Mouse (Mus musculus): ENCODE measurements at regions not wholly inside any gene's neighbourhood (a gene's known extent, or its start where the extent isn't known, plus 50 kb on each side); places are given as distances from the start of the nearest gene placed in this dataset.

DNA sequence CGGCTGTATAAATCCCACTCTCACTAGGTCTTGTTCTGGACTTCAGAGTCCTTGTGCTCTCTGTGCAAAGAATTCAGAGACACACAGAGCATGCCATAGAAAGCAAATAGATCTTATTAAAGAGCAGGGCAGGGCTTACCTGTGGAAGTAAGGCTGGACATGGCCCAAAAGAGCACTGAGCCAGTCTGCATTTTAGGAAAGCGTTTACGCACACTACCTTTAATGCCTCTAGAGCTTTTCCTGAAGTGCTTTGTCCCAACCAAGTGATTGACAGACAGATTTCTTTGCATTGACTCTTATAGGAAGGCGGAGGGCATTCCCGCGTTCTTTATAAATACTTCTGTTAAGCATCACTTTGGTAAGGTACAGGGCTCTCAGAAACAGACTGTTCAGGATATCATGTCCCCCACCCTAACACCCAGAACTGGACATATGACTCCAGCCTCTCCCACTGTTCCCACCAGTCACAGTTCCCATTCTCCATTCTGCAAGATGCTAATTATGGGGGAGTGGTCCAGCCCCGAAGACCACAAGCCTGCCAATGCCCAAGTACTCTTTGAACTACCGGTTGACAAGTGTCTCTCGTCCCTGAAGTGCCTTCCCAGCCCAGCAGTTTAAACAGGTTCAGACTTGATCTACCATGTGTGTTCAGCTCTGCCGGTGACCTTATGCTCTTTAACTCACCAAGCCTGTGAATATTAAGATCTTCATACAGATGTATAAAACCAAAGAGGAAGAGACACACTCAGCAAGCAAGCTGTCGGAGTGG lies 369.7 kb downstream of the Etnk1 start:
- H3ac ChIP-seq (ENCODE audit: control insufficient read depth, insufficient read length, low read depth) = no peak overlapping the region
- H3K79me2 ChIP-seq (ENCODE audit: control insufficient read depth, insufficient read depth) = no peaks in the 10 kb centered on the region
- H3K36me3 ChIP-seq (ENCODE audit: control insufficient read depth, insufficient read depth) = no peaks in the 10 kb centered on the region
- H3K79me3 ChIP-seq (ENCODE audit: low read depth) = no peaks in the 10 kb centered on the region
- H3K27me3 ChIP-seq (ENCODE audit: control insufficient read depth, insufficient read depth, insufficient read length) = no peaks in the 10 kb centered on the region
- H3K4me3 ChIP-seq (ENCODE audit: insufficient read depth, poor library complexity, severe bottlenecking) = no peak overlapping the region
- TF ChIP-seq FOSL1 (IDR thresholded peaks at IDR 0.05; ENCODE audit: insufficient read depth, low read length, poor library complexity, severe bottlenecking) (no peak), MYOD1 (IDR thresholded peaks at IDR 0.05; ENCODE audit: control insufficient read depth, insufficient read length, low read depth) (no peak), CTCF (IDR thresholded peaks at IDR 0.05; ENCODE audit: control insufficient read depth, insufficient read depth, insufficient read length) (no peak), MYOG (IDR thresholded peaks at IDR 0.05; ENCODE audit: control insufficient read depth, extremely low read depth, insufficient read length) (no peak), MAX (IDR thresholded peaks at IDR 0.05) (no peak), CEBPB (IDR thresholded peaks at IDR 0.05; ENCODE audit: low read depth) (no peak), USF1 (IDR thresholded peaks at IDR 0.05; ENCODE audit: low read depth) (no peak)

DNA sequence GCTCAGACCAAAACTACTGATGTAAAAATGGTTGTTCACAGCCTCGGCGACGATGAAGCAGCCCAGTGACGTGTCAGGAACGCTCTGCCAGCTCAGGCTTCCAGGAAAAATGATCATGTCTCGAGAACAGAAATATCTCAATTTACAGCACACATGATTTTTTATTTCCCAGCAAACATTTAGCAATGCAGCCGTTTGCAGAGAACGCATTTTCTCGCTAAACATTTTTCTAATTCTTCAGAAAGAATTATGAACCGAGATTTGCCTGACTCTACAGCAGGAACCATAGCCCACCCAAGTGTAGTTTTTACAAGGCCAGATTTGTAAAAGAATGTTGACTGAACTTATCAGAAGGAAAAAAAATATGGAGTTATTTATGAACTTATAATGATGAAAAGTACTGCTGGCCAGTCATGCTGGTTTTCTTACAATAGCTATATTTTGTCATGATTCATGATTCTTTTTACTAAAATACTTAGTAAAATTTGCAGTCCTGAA lies 380.4 kb downstream of the Etnk1 start:
- no peaks in the 10 kb centered on the region for H3K36me3 ChIP-seq (ENCODE audit: control insufficient read depth, insufficient read depth)
- no peaks in the 10 kb centered on the region for H3K27me3 ChIP-seq (ENCODE audit: control insufficient read depth, insufficient read depth, insufficient read length)
- no peak overlapping the region for H3K4me3 ChIP-seq (ENCODE audit: insufficient read depth, poor library complexity, severe bottlenecking)
- TF ChIP-seq CEBPB (IDR thresholded peaks at IDR 0.05; ENCODE audit: low read depth) (no peak), USF1 (IDR thresholded peaks at IDR 0.05; ENCODE audit: low read depth) (no peak), CTCF (IDR thresholded peaks at IDR 0.05; ENCODE audit: control insufficient read depth, insufficient read depth, insufficient read length) (no peak), MYOG (IDR thresholded peaks at IDR 0.05; ENCODE audit: control insufficient read depth, extremely low read depth, insufficient read length) (no peak), MYOD1 (IDR thresholded peaks at IDR 0.05; ENCODE audit: control insufficient read depth, insufficient read length, low read depth) (no peak), MAX (IDR thresholded peaks at IDR 0.05) (no peak), FOSL1 (IDR thresholded peaks at IDR 0.05; ENCODE audit: insufficient read depth, low read length, poor library complexity, severe bottlenecking) (no peak)
- H3K79me3 ChIP-seq (ENCODE audit: low read depth) = no peaks in the 10 kb centered on the region
- no peak overlapping the region for H3ac ChIP-seq (ENCODE audit: control insufficient read depth, insufficient read length, low read depth)
- H3K79me2 ChIP-seq (ENCODE audit: control insufficient read depth, insufficient read depth) = no peaks in the 10 kb centered on the region

DNA sequence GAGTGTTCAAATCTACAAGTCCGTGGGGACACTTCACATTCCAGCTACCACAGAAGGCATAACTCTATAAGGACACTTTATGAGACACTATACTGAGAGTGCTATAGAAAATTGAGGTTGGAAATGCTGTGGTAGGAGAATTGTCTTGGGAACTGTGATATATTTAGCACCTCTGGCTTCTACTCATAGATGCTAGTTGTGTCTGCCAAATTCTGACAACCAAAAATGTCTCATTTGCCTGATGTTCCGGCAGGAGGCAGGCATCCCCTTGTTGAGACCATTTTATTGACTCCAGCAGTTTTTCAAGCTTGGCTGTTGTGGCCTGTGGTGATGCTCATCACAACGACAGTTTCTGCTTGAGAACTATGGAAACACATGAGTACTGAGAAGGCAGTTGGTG lies 387.9 kb downstream of the Etnk1 start:
- no peaks in the 10 kb centered on the region for H3K79me2 ChIP-seq (ENCODE audit: control insufficient read depth, insufficient read depth)
- no peaks in the 10 kb centered on the region for H3K36me3 ChIP-seq (ENCODE audit: control insufficient read depth, insufficient read depth)
- no peak overlapping the region for H3ac ChIP-seq (ENCODE audit: control insufficient read depth, insufficient read length, low read depth)
- H3K27me3 ChIP-seq (ENCODE audit: control insufficient read depth, insufficient read depth, insufficient read length) = no peaks in the 10 kb centered on the region
- no peak overlapping the region for H3K4me3 ChIP-seq (ENCODE audit: insufficient read depth, poor library complexity, severe bottlenecking)
- H3K79me3 ChIP-seq (ENCODE audit: low read depth) = no peaks in the 10 kb centered on the region
- TF ChIP-seq MYOG (IDR thresholded peaks at IDR 0.05; ENCODE audit: control insufficient read depth, extremely low read depth, insufficient read length) = no peak
- no peak for TF ChIP-seq MYOD1 (IDR thresholded peaks at IDR 0.05; ENCODE audit: control insufficient read depth, insufficient read length, low read depth)
- TF ChIP-seq FOSL1 (IDR thresholded peaks at IDR 0.05; ENCODE audit: insufficient read depth, low read length, poor library complexity, severe bottlenecking) = no peak
- TF ChIP-seq CTCF (IDR thresholded peaks at IDR 0.05; ENCODE audit: control insufficient read depth, insufficient read depth, insufficient read length) = no peak
- no peak for TF ChIP-seq CEBPB (IDR thresholded peaks at IDR 0.05; ENCODE audit: low read depth)
- no peak for TF ChIP-seq USF1 (IDR thresholded peaks at IDR 0.05; ENCODE audit: low read depth)
- TF ChIP-seq MAX (IDR thresholded peaks at IDR 0.05) = no peak

DNA sequence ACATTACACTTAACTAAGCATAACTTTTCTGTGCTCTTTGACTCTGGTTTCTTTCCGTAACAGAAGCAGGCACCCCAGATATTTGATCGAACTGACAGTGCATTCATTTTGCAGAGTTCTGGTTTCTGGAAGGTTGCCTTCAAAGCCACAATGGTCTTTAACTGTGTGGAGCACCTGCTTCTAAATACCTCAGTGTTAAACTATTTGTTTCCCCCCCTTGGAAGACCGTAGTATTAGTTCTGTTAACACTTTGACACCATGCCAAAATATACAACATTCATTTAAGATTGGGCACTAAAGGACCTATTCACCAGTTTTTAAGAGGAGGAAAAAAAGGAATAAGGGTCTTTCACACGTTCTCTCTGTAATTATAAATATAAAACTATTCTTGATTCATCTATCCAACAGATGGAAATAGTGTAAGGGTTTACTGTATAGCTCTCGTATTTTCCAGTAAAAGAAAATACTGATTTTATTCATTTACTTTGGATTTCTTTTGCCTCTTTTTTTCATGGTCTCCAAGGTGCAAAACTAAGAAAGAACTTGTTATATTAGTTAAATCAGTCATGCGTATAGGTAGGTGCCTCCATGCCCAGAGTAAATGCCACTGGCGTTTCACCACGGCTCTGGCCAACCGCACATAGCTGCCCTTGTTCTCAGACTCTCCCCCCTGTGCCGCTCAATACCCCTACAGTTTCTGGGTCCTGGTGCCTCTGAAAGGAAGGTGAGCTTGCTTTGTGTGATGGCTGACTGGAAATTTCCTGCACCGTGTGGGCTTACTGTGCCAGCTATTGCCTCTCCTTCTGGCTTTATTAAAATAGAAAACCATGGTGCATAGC lies 391.2 kb downstream of the Etnk1 start:
- no peak overlapping the region for H3ac ChIP-seq (ENCODE audit: control insufficient read depth, insufficient read length, low read depth)
- H3K79me3 ChIP-seq (ENCODE audit: low read depth) = no peaks in the 10 kb centered on the region
- H3K27me3 ChIP-seq (ENCODE audit: control insufficient read depth, insufficient read depth, insufficient read length) = no peaks in the 10 kb centered on the region
- H3K79me2 ChIP-seq (ENCODE audit: control insufficient read depth, insufficient read depth) = no peaks in the 10 kb centered on the region
- no peak overlapping the region for H3K4me3 ChIP-seq (ENCODE audit: insufficient read depth, poor library complexity, severe bottlenecking)
- H3K36me3 ChIP-seq (ENCODE audit: control insufficient read depth, insufficient read depth) = no peaks in the 10 kb centered on the region
- no peak for TF ChIP-seq MAX (IDR thresholded peaks at IDR 0.05)
- no peak for TF ChIP-seq CTCF (IDR thresholded peaks at IDR 0.05; ENCODE audit: control insufficient read depth, insufficient read depth, insufficient read length)
- no peak for TF ChIP-seq FOSL1 (IDR thresholded peaks at IDR 0.05; ENCODE audit: insufficient read depth, low read length, poor library complexity, severe bottlenecking)
- no peak for TF ChIP-seq MYOD1 (IDR thresholded peaks at IDR 0.05; ENCODE audit: control insufficient read depth, insufficient read length, low read depth)
- no peak for TF ChIP-seq CEBPB (IDR thresholded peaks at IDR 0.05; ENCODE audit: low read depth)
- no peak for TF ChIP-seq MYOG (IDR thresholded peaks at IDR 0.05; ENCODE audit: control insufficient read depth, extremely low read depth, insufficient read length)
- TF ChIP-seq USF1 (IDR thresholded peaks at IDR 0.05; ENCODE audit: low read depth) = no peak

DNA sequence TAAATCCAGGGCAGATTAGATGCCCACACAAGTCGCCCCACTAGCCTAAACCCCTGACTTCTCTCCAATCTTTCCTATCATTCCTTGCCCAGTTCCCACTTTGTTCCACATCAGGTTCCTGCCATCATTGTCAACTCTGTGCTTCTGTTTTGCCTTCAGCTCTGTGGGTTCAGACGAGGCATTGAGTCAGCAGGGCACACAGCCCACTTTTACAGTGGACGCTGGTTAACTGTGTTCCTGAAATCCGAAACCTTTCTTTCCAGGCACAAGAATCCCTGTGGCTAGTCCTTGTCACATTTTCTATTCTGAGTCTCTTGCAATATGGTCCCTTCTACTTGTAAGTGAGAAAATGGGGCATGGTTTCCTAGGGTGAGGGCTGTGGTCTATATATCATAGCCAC lies 392.3 kb downstream of the Etnk1 start:
- Histone ChIP-seq H3K4me3 (ENCODE audit: insufficient read depth, poor library complexity, severe bottlenecking) (no peak overlapping the region), H3K79me3 (ENCODE audit: low read depth) (no peaks in the 10 kb centered on the region), H3K79me2 (ENCODE audit: control insufficient read depth, insufficient read depth) (no peaks in the 10 kb centered on the region), H3K27me3 (ENCODE audit: control insufficient read depth, insufficient read depth, insufficient read length) (no peaks in the 10 kb centered on the region), H3ac (ENCODE audit: control insufficient read depth, insufficient read length, low read depth) (no peak overlapping the region), H3K36me3 (ENCODE audit: control insufficient read depth, insufficient read depth) (no peaks in the 10 kb centered on the region)
- TF ChIP-seq FOSL1 (IDR thresholded peaks at IDR 0.05; ENCODE audit: insufficient read depth, low read length, poor library complexity, severe bottlenecking) = no peak
- no peak for TF ChIP-seq CEBPB (IDR thresholded peaks at IDR 0.05; ENCODE audit: low read depth)
- no peak for TF ChIP-seq USF1 (IDR thresholded peaks at IDR 0.05; ENCODE audit: low read depth)
